ENCODE assay signal across 8 mouse cellular contexts in genomic region chr4:128947326-128947933, GRCm38 (mm10). TPM values are rescaled to one million over a fixed set of nuclear protein-coding genes. Genes with fewer than 3 reads are reported as not detected.
A peak's percentile ranks its signal among the peaks of the same experiment; 100 is the strongest.
DNase-seq lines count a peak whose midpoint lies in the region; ATAC-seq and TF ChIP-seq lines count a peak whose summit lies in the region.

No protein-coding gene starts in this region.

- WGBS in liver, adult 2 months, result 23% methylated on average over 18 of the region's 18 CpGs
- WGBS in stomach, postnatal 0 days, result 18% methylated on average over 18 of the region's 18 CpGs

- DNase-seq in embryo, embryonic 9.5 days (ENCODE audit: extremely low spot score), result peak; percentile 12
- no peak for DNase-seq in embryo, embryonic 11 days
- peak; percentile 13 for DNase-seq in right cerebral cortex, postnatal 4 days
- DNase-seq in right cerebral cortex, postnatal 36 days (ENCODE audit: low spot score in 2 of 2), result no peak
- peak; percentile 81 for DNase-seq in liver, adult 2 months (ENCODE audit: extremely low read depth, low read depth, low spot score)
- no peak for DNase-seq in stomach, postnatal 0 days (ENCODE audit: low spot score)
- no peak for DNase-seq in thymus, postnatal 4 days
- DNase-seq in embryo, embryonic 10 days (ENCODE audit: low spot score), result no peak

- TF ChIP-seq POLR2A in liver, adult 2 months (IDR thresholded peaks at IDR 0.05; ENCODE audit: extremely low read depth, insufficient read depth, low read length), result no peak

- no peak for TF ChIP-seq CTCF in liver, adult 2 months (IDR thresholded peaks at IDR 0.05; ENCODE audit: low read depth, low read length)
- TF ChIP-seq CTCF in stomach, postnatal 0 days (IDR thresholded peaks at IDR 0.05; ENCODE audit: low read depth), result no peak

- no peaks in the 10 kb centered on the region for H3K36me3 ChIP-seq in liver, adult 2 months (ENCODE audit: control insufficient read depth, insufficient read depth, low read length)
- no peaks in the 10 kb centered on the region for H3K36me3 ChIP-seq in stomach, postnatal 0 days (ENCODE audit: control insufficient read depth, insufficient read depth, low read length)

- ATAC-seq in stomach, postnatal 0 days (ENCODE audit: low FRiP score, low TSS enrichment), result no peak

- no peak overlapping the region for H3K27ac ChIP-seq in liver, adult 2 months (replicated peaks; ENCODE audit: insufficient read depth, low read depth, low read length)
- no peak overlapping the region for H3K27ac ChIP-seq in stomach, postnatal 0 days (replicated peaks)

- H3K9ac ChIP-seq in liver, adult 2 months (ENCODE audit: low read depth, low read length), result no peak overlapping the region
- no peak overlapping the region for H3K9ac ChIP-seq in stomach, postnatal 0 days (ENCODE audit: low read length)

- no peak for TF ChIP-seq EP300 in stomach, postnatal 0 days (optimal IDR thresholded peaks at IDR 0.05)

- H3K4me3 ChIP-seq in liver, adult 2 months (ENCODE audit: insufficient read depth, low read depth, low read length), result no peak overlapping the region
- no peak overlapping the region for H3K4me3 ChIP-seq in stomach, postnatal 0 days (ENCODE audit: low read depth, low read length)

- peaks cover 11% of the 10 kb centered on the region for H3K4me1 ChIP-seq in liver, adult 2 months (ENCODE audit: control insufficient read depth, insufficient read depth, low read length)
- no peaks in the 10 kb centered on the region for H3K4me1 ChIP-seq in stomach, postnatal 0 days (replicated peaks; ENCODE audit: control insufficient read depth, insufficient read depth)

- no peaks in the 10 kb centered on the region for H3K9me3 ChIP-seq in stomach, postnatal 0 days (ENCODE audit: control insufficient read depth, low read length)

- no peaks in the 10 kb centered on the region for H3K27me3 ChIP-seq in liver, adult 2 months (ENCODE audit: control insufficient read depth, insufficient read depth, low read length)
- H3K27me3 ChIP-seq in stomach, postnatal 0 days (ENCODE audit: control insufficient read depth, insufficient read depth, low read length), result no peaks in the 10 kb centered on the region; the same call in 1 of the 2 replicates

- 0 out of 2 replicates have a peak overlapping the region, but pooled peaks have one; percentile 9 for H3K4me2 ChIP-seq in stomach, postnatal 0 days (replicated peaks; ENCODE audit: low read depth)

- H3K79me2 ChIP-seq in liver, adult 2 months (ENCODE audit: control insufficient read depth, insufficient read depth, low read length), result no peaks in the 10 kb centered on the region

RNA-seq across cellular contexts. Expression of gene Azin2, which starts 14.8 kb away (rescaled TPM):
- total RNA-seq in liver, adult 2 months (2014; rRNA removed), result 5.4 and 5.7 TPM in 2 replicates
- 0.81 and 1.7 TPM in 2 replicates for polyA plus RNA-seq in liver, adult 2 months (2012; rRNA removed)
- polyA plus RNA-seq in stomach, postnatal 0 days (2015; fragmentation: Nextera tagmentation; extraction: Ambion mirVana), result 10.8 and 12.3 TPM in 2 replicates

RNA-seq across cellular contexts. Expression of gene Ak2, which starts 44.3 kb away (rescaled TPM):
- total RNA-seq in liver, adult 2 months (2014; rRNA removed), result 194 and 232 TPM in 2 replicates
- 140 and 156 TPM in 2 replicates for polyA plus RNA-seq in liver, adult 2 months (2012; rRNA removed)
- 137 and 138 TPM in 2 replicates for polyA plus RNA-seq in stomach, postnatal 0 days (2015; fragmentation: Nextera tagmentation; extraction: Ambion mirVana)

Comparison
In these comparisons a context has a peak if more than half of its experiments do, and no peak if none do; other contexts are left out.
1. DNase-seq: peak in embryo, embryonic 9.5 days (single experiment), right cerebral cortex, postnatal 4 days (single experiment) and liver, adult 2 months (single experiment); none in embryo, embryonic 11 days (single experiment), right cerebral cortex, postnatal 36 days (0 of 2), stomach, postnatal 0 days (single experiment), thymus, postnatal 4 days (single experiment) and embryo, embryonic 10 days (single experiment).